ENCODE assay signal across 8 mouse cellular contexts in genomic region chr9:52298329-52298728, GRCm38 (mm10).
A peak's percentile ranks its signal among the peaks of the same experiment; 100 is the strongest.
DNase-seq lines count a peak whose midpoint lies in the region; ATAC-seq and TF ChIP-seq lines count a peak whose summit lies in the region.

No protein-coding gene starts in this region.

- no peak overlapping the region for H3K27ac ChIP-seq in lung, postnatal 0 days (ENCODE audit: low read length)
- no peak overlapping the region for H3K27ac ChIP-seq in hindbrain, postnatal 0 days

- H3K36me3 ChIP-seq in lung, postnatal 0 days (ENCODE audit: insufficient read depth, low read length), result no peaks in the 10 kb centered on the region
- H3K36me3 ChIP-seq in hindbrain, postnatal 0 days (ENCODE audit: insufficient read depth, low read length), result no peaks in the 10 kb centered on the region

- no peak overlapping the region for H3K9ac ChIP-seq in lung, postnatal 0 days (replicated peaks; ENCODE audit: low read depth)
- no peak overlapping the region for H3K9ac ChIP-seq in hindbrain, postnatal 0 days (replicated peaks; ENCODE audit: low read length)

- H3K9me3 ChIP-seq in lung, postnatal 0 days (ENCODE audit: low read length), result no peaks in the 10 kb centered on the region
- H3K9me3 ChIP-seq in hindbrain, postnatal 0 days (ENCODE audit: low read length), result no peaks in the 10 kb centered on the region

- H3K4me2 ChIP-seq in lung, postnatal 0 days (replicated peaks; ENCODE audit: low read depth, low read length), result no peak overlapping the region
- H3K4me2 ChIP-seq in hindbrain, postnatal 0 days (ENCODE audit: low read depth, low read length), result no peak overlapping the region

- WGBS in lung, postnatal 0 days, result 5% methylated on average over 6 of the region's 6 CpGs
- 8% methylated on average over 6 of the region's 6 CpGs for WGBS in hindbrain, postnatal 0 days

- peak; percentile 71 for TF ChIP-seq CTCF in lung, postnatal 0 days (IDR thresholded peaks at IDR 0.05)
- TF ChIP-seq CTCF in brain, embryonic 14.5 days (IDR thresholded peaks at IDR 0.05; ENCODE audit: borderline replicate concordance, extremely low read depth, insufficient read depth, insufficient read length), result peak; percentile 77; the same call in 1 of the 2 replicates
- TF ChIP-seq CTCF in hindbrain, postnatal 0 days (IDR thresholded peaks at IDR 0.05; ENCODE audit: low read depth), result peak; percentile 85

- no peaks in the 10 kb centered on the region for H3K4me1 ChIP-seq in lung, postnatal 0 days (ENCODE audit: insufficient read depth, low read depth, low read length)
- no peaks in the 10 kb centered on the region for H3K4me1 ChIP-seq in hindbrain, postnatal 0 days (ENCODE audit: insufficient read depth, low read length)

- no peak for TF ChIP-seq EP300 in lung, postnatal 0 days (IDR thresholded peaks at IDR 0.05)

- no peaks in the 10 kb centered on the region for H3K27me3 ChIP-seq in lung, postnatal 0 days (replicated peaks; ENCODE audit: insufficient read depth, low read length)
- H3K27me3 ChIP-seq in hindbrain, postnatal 0 days (ENCODE audit: insufficient read depth, low read length), result no peaks in the 10 kb centered on the region

- peak; percentile 90 for ATAC-seq in frontal cortex, adult (ENCODE audit: low TSS enrichment)
- no peak for ATAC-seq in lung, postnatal 0 days
- peak; percentile 78 for ATAC-seq in hindbrain, postnatal 0 days
- ATAC-seq in erythroid progenitor cell, adult 5-6 weeks (replicated peaks; ENCODE audit: low FRiP score, poor library complexity, severe bottlenecking), result no peak

- no peak overlapping the region for H3K4me3 ChIP-seq in lung, postnatal 0 days (ENCODE audit: low read depth, low read length)
- no peak overlapping the region for H3K4me3 ChIP-seq in hindbrain, postnatal 0 days (ENCODE audit: low read length)

- no peak for TF ChIP-seq POLR2A in brain, embryonic 14.5 days (IDR thresholded peaks at IDR 0.05; ENCODE audit: borderline replicate concordance, extremely low read depth, insufficient read depth, insufficient read length, poor library complexity, severe bottlenecking)

- no peak for DNase-seq in frontal cortex, postnatal 10 days (ENCODE audit: low spot score in 2 of 2)
- DNase-seq in lung, postnatal 0 days (ENCODE audit: low spot score), result peak; percentile 71
- DNase-seq in lung, postnatal 4 days, result no peak
- DNase-seq in brain, embryonic 14.5 days (ENCODE audit: low read depth), result peak; percentile 88
- DNase-seq in hindbrain, postnatal 0 days (ENCODE audit: low spot score), result peak; percentile 89
- DNase-seq in retina, adult 2 months (ENCODE audit: low read depth, low spot score), result peak; percentile 22

Comparison
In these comparisons a context has a peak if more than half of its experiments do, and no peak if none do; other contexts are left out.
1. DNase-seq: peak in lung, postnatal 0 days (single experiment), brain, embryonic 14.5 days (single experiment), hindbrain, postnatal 0 days (single experiment) and retina, adult 2 months (single experiment); none in frontal cortex, postnatal 10 days (0 of 2) and lung, postnatal 4 days (0 of 2).
2. ATAC-seq: peak in frontal cortex, adult (single experiment) and hindbrain, postnatal 0 days (single experiment); none in lung, postnatal 0 days (single experiment) and erythroid progenitor cell, adult 5-6 weeks (single experiment).
3. Peak in every context shown above with its lines, with median percentiles within 50 percentile points of each other: CTCF ChIP-seq.